Mouse (Mus musculus) regulatory T cell (primary cell): ENCODE results near the gene Tac4.

Source experiments
- in situ Hi-C: fragments of 300-600 bp; cut with MboI, MseI; formaldehyde crosslinking; loops from one replicate; pipeline ENCODE4 v1.15.1; 2025; ENCODE audit warnings: high pct_unique_total_duplicates

The Tac4 gene

DNA sequence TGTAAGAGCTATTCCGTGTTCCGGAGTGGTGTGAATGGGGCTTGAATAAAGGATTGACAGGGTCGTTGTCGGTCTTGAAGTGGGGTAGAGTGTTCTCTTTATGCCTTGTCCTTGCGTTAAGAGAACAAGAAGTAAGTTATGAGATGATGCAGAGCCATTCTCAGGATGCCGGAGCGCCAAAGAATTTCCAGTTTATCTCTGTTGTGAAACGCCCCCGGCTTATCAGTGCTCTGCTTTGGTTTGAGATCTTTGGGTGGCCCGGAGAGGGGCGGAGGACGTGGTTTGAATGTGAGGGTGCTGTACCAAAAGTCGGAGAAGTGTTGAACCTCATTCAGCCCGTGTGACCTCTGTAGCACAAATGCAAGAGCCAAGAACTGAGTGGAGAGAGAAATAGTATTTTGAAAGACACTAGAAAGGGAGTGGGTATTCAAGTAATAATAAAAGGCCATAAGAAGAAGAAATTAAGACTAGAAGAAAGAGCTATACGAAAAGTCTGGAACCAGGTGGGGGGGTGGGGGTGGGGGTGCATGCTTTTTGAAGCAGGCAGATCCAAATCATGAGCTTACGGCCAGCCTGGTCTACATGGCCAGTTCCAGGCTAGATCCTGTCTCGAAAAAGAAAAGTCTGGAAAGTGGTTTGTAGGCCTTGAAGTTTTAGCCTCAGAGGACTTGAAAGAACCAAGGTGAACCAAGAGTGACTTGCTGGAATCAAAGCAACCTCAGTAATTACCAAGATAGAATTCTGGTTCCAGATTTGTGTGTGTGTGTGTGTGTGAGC lies 49.5 kb downstream of the Tac4 start:
- in situ Hi-C loops, result no loop called here

DNA sequence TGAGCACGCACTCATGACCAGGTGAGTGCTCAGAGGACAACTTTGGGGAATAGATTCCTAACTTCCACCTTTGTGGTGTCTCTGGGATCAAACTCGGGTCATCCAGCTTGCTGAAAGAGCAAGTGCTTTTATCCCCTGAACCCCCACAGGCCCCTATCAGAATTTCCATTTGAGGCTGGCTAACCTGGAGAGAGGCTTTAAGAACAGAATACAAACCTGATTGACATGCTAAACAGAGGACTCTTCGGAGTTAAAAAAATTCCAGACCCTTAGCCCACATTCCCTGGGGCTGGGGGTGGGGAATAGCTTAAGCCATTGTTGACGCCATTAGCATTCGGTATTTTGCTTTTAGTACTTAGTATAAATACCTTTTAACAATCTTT lies 50.1 kb downstream of the Tac4 start:
- in situ Hi-C loops, result no loop called here

DNA sequence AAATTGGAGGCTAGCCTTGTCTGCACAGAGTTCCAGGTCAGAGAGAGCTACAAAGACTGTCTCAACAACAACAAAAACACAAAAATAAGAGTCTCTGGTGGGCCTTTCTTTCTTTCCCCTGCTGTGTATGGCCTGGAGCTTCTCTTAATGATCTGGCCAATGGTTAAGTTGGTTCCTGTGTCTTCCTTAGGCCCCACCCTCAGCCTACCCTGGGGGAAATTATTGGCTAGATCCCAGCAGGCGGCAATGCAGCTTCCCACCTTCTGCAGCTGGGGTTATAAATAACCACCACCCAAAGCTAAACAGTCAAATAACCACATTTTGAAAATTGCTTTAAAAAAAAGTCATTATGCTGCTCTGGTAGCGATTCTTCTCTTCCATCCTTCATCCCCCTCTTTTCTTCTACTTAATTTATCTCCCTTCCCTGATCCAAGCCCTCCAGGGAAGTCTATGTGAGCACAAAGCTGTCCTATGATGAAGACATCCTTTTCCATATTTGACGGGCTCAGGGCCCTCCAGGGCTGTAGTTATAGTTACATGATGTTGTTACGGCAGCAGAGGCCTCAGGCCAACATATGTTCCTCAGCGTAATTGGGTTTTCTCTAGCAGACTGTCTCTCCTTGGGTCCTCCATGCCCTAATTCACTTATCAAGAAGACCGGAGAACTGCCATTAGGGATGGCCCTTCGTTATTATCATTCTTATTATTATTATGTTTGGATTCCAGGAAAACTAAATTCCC lies 54.1 kb downstream of the Tac4 start:
- in situ Hi-C loops, result no loop called here

DNA sequence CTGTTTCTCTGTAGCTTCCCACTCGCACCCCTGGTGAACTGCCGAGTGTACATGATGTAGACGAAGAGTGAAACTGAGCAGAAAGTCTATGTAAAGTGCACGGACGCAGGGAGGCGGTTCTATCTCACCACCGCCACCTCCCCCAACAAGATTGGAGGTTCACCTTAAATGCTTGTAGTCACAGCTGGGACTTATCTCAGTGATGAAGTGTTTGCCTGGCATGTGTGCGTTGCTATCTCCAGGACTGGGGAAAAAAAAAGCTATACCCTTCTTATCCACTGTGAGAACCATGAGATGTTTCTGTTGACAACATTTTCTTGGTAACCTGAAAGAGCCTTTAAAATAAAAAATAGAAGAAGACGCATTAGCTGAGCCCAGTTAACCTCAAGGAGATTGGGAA lies 56.8 kb downstream of the Tac4 start:
- in situ Hi-C loops, result no loop called here
